Mouse (Mus musculus) cerebellum, postnatal 4 days (tissue): ENCODE data around the gene 4833420G17Rik.
"Not testable (repeated sequence)": the region's sequence is repeated elsewhere in the genome, so short reads cannot be mapped to it uniquely, and the experiment has no call there.

Experiments
- DNase-seq, 2 experiments: peaks; one replicate each; pipeline ENCODE4 v3.0.0; 2022; ENCODE audit warnings: low spot score in 2 of 2, mixed read lengths in 1 of 2

Gene 4833420G17Rik

DNA sequence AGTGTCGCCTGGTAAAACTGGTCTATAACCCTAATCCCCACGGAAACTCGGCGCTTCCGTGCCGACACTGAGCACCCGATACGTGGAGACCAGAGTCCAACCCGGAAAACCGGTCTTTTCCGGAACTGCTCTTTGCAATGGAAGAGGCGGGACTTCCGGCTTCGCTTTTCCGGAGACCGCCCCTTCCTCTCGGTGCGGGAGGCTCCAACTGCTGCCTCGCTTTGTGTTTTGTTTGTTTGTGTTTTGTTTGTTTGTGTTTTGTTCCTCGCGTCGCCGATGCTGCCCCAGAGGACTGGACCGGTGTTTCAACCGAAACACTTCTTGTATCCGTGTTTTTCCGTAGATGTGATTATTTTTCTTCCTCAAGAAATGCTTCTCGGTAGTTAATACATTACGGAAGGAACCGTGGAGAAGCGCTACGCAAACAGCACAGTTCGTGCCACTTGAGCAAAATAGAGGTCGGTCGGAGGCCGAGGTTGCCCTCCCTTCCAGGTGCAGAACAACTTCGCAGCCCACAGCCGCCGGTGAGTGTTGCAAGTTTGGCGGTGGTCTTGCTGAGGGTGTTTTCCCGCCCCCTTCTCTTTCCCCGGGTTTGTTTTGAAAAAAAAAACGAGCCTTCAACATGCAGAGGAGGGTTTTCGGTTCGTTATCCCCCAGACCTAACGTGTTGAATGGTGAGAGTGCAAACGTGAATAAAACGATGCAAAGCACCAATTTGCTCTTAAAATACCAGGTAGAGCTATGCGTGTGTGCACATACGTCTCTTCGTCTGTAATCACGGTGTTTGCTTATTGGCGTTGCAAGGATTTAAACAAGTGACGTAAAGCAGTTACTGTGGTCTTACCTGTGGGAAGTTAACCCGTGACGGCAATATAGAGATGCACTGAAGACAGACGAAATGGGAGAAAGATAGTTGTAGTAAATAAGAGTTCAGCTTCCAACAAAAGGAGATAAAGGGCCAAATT, at the start of gene 4833420G17Rik:
TSS of gene 4833420G17Rik (plus strand) at position 173 of the 965 bp plus-strand sequence.
- peak; percentile 54 to 81 for DNase-seq

- DNase-seq: no peak
Measured at GRCm38 (mm10) chr13:119413026-119413425, 49.5 kb upstream of the 4833420G17Rik start.

GRCm38 (mm10) chr13:119418479-119418878, 44.1 kb upstream of the 4833420G17Rik start:
- no peak for DNase-seq

GRCm38 (mm10) chr13:119430164-119430563, 32.4 kb upstream of the 4833420G17Rik start:
- no peak for DNase-seq

- DNase-seq: no peak
Measured at GRCm38 (mm10) chr13:119432041-119432440, 30.5 kb upstream of the 4833420G17Rik start.

GRCm38 (mm10) chr13:119434359-119434758, 28.2 kb upstream of the 4833420G17Rik start:
- no peak for DNase-seq

DNA sequence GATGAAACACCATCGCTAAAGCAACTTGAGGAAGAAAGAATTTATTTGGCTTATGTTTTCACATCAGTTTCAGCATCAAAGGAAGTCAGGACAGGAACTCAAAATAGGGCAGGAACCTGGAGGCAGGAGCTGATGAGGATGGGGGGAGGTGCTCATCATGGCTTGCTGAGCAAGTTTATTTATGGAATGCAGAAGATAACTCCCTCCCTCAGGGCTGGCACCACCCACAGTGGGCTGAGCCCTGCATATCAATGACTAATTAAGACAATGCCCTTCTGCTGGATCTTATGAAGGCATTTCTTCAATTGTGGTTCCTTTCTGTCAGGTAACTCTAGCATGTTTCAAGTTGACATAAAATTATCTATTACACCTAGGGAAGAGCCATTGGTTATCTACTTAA, 20.3 kb upstream of the 4833420G17Rik start:
- DNase-seq: no peak

DNA sequence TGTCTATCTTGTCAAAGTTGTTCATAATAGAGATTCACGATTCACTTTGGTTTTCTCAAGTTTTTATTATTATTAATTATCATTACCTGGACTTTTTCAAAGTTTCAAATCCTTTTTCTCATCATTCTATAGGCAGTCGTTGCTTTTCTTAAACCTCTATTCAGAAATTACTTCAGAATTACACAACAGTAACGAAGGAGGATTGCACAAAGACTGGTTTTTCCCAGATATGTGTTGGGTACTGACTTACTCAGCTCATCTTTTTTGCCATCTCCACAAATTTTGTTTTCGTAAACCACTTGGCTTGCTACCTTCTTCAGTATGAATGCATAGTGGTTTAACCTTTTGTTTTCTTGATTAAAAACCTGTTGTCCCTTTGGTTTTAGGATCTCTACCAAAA, 9.0 kb upstream of the 4833420G17Rik start:
- DNase-seq: no peak

DNA sequence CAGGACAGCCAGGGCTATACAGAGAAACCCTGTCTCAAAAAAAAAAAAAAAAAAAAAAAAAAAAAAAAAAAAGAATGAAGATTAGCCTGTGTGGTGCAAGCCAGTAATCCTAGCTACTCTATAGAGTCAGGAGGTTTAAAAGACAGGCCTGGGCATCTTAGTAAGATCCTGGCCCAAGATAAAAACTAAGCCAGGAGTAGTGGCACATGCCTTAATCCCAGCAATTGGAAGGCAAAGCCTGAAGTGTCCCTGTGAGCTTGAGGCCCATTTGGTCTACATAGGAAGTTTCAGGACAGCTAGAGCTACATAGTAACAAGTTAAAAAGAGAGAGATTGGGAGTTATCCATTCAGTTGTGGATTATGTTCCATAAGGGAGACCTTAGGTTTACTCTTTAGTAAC, 7.5 kb upstream of the 4833420G17Rik start:
- DNase-seq: no peak

DNA sequence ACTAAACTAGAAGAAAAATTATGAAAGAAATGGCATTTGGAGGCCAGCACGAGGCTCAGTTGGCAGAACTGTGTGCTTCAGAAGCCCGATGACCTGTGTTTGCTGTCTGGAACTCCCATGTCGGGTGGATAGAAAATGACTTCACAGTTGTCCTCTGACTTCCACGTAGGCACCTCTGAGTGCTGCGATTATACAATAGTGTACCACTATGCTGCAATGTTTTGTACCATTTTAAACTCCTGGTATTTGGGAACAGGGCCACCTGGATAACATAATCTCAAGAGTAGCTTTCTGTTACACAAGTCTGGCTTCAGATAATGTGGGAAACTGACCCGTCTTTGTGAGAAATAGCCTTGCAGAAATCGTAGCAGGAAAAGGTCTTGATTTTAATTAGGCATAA, 6.2 kb upstream of the 4833420G17Rik start:
- DNase-seq: no peak

GRCm38 (mm10) chr13:119461900-119462595, 520 bp upstream of the 4833420G17Rik start:
- no peak for DNase-seq

DNA sequence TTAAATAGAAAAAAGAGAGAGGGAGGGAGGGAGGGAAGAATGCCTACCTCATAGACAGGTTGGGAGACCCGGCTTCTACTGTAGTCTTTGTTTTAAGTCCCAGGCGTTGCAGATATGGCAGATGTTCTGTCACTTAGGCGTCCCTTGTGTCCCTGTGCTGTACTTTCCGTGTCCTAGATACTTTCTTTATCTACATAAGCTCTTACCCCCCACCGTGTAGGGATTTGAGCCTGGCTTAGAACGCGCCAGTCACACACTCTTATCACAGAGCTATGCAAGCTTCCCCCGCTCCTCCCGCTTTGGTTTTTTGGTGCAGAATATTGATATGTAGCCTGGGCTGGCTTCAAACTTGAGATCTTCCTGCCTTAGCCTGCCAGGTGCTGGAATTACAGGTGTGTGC, 14.1 kb downstream of the 4833420G17Rik start:
- no peak for DNase-seq

- DNase-seq: no peak
Measured at GRCm38 (mm10) chr13:119477789-119478188, 15.2 kb downstream of the 4833420G17Rik start.

GRCm38 (mm10) chr13:119487354-119487753, 24.8 kb downstream of the 4833420G17Rik start:
- no peak for DNase-seq

DNA sequence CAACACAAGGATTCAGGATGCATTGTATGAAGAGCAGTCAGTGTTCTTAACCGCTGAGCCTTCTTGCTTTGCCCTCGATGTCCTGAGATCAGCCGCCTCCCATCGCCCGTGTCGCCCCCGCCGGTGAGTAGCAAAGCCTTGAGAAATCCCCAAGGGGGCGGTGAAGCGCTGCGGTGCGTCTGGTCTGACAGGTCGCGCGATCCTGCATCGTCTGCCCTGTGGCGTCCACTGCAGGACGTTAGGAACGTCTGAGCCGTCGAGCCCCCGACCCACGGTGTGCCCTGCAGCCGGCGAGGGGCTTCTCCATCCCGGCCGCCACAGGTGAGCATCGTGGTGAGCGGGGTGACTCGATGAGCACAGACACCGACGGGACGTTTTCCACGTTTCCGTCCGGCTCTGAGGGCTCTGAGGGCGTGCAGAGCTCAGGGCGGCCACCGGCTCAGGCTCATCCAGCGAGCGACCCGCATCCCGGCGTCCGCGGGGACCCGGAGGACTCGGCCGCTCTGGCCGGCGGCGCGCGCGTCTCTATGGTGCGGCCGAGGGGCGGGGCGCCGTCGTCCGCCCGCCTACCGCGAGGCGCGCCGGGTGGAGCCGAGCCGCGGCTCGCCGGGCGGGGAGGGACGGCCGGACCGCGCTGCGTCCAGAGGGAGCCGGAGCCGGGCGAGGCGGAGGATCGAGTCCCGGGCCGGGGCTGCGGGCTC, 25.5 kb downstream of the 4833420G17Rik start, which contains the start of the genes Tmem267 and 3110070M22Rik:
TSS of gene Tmem267 (plus strand) at position 160 of the 701 bp plus-strand sequence.
TSS of gene 3110070M22Rik (minus strand) at position 504 of the 701 bp plus-strand sequence.
- DNase-seq: peak; percentile 68 to 88

GRCm38 (mm10) chr13:119492083-119492482, 29.5 kb downstream of the 4833420G17Rik start:
- not testable (repeated sequence) for DNase-seq

DNA sequence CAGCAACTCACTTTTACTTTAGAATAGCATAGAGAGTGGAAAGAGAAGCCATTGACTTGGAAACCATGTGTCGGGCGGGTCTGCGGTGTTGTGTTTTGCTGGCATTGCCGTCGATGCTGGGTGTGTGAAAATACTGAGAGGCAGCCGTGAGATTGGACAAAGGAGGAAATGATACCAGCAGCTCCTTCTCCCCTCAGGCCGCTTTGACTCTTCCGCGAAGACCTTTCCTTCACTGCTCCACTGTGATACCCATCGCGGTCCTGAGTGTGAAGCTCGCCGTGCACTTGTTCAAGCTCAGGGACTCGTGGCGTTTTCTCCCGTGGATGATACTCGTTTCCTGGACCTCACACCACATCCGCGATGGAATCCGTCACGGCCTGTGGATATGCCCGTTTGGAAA, 32.4 kb downstream of the 4833420G17Rik start:
- DNase-seq: not testable (repeated sequence)
